Mouse (Mus musculus): ENCODE measurements around the gene Cpsf6. TPM values are rescaled to one million over a fixed set of nuclear protein-coding genes. Genes with fewer than 3 reads are reported as not detected.

Gene Cpsf6
- total RNA-seq, 2 experiments from 2014 or later = 107 to 114 TPM

DNA sequence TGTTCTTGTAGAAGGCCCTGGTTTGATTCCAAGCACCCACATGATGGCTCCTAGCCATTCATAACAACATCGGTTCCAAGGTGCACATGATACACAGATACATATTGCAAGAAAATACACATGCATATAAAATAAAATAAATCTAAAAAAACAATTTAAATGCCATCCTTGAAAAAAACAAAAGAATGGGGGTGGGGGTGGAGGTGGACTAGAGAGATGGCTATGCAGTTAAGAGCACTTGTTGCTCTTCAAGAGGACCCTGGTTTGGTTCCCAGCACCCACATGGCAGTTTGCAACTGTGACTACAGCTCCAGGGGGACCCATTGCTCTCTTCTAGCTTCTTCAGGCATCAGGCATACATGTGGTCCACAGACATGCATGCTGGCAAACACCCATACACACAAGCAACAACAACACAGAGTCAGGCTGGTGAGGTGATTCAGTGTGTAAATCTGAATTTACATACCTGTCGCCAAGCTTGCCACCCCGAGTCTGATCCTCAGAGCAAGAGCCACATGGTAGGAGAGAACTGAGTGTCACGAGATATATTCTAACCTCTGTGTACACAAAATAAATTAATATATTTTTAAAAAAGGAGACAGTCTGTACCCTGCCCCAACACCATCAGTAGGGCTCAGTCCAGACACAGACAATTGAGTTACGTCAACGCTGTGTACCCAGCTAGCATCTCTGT, 35.7 kb upstream of the Cpsf6 start:
- no peak for DNase-seq (ENCODE audit: low spot score in 2 of 2)

- no peak for DNase-seq (ENCODE audit: low spot score in 2 of 2)
Observed at GRCm38 (mm10) chr10:117414726-117415125, 34.9 kb upstream of the Cpsf6 start.

DNA sequence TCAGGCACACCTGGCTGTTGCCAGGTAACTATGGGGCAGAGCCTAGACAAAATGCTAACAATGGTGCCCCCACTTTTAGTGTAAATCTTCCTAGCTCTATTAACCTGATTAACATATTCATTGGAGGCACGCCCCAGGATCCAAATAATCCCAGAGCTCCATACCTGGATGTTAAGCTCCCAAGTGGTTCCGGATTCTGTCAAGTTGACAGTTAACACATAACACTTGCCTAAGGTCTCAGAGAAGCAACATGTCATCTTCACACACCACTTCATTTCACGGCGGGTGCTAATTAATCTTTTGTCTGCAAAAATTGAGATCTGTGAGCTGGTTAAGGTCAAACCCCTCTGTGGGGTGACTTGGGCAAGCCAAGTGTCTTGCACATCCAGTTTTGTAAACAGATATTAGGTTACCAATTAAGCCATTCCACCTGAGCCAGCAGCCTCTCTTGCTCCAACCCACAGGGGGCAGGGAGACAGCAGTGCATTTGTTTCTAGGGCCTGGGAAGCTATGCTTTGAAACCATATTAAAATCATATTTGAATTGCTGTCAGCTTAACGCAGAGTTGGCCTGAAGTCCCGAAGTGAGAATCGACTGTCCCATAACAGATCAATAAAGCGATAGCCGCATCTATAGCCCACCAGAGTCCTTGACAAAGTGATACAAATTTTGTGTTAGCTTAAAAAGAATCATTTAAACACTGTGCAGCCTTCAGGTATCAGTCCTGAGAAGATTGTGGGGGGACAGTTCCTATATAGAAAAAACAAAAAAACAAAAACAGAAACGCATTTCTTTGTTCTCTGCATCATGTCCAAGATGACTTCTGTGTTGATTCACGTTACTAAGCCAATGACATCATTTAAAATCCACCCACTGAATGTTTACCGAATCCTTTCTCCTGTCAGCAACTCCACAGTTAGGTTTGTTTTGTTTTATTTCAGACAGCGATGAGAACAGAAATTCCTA, 34.0 kb upstream of the Cpsf6 start:
- DNase-seq (ENCODE audit: low spot score in 2 of 2) = no peak

- DNase-seq (ENCODE audit: low spot score in 2 of 2) = no peak
Observed at GRCm38 (mm10) chr10:117412474-117413057, 32.8 kb upstream of the Cpsf6 start.

DNA sequence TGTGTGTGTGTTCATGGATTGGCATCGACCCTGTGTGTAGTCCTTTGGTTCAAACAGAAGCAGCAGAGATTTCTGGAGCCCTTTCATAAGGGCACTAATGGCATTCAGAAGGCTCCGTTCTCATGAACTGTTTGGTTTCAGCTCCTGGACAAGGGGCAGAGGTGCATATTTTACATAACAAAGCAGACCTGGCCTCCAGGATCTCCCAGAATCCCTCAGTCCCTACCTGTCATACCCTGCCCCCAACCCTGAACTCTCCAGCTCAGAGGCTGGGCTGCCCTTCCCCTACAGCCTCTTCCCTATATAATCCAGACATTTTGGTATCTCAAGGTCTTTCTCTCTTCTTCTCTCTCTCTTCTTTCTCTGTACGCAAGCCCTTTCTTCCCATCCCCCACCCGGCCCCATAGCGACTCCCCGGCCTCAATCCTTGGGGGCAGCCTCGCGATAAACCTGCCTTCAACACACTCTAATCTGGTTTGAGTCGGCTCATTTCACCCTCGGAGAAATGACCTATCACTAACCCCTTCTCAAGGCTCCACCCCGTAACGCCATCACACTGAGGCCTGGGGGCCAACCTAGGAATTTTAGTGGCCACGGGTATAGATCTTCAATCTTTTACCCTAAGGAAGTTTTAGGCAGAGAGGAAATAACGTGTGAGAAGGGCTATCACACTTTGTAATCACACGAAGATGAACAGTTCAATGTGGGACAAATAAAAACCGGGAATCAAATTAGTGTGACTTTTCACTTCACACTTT, 32.1 kb upstream of the Cpsf6 start:
- DNase-seq (ENCODE audit: low spot score in 2 of 2) = no peak

DNA sequence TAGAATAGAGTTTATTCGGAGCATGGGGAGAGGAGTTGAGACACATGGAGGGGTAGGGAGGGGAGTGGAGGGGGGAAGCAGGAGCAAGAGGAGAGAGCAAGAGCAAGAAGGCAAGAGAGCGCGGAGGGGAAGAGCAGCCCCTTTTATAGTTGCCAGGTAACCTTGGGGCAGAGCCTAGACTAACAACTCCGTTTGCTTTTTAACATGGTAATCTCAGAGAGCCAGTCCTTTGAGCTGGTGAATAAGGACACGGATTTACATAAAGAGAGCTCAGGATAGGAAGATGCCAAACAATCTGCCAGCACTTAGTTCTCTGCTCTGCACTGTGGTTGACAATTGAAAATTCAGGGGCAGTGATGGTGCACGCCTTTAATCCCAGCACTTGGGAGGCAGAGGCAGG, 31.3 kb upstream of the Cpsf6 start:
- no peak for DNase-seq (ENCODE audit: low spot score in 2 of 2)

GRCm38 (mm10) chr10:117410481-117411048, 30.8 kb upstream of the Cpsf6 start:
- DNase-seq (ENCODE audit: low spot score in 2 of 2) = no peak

DNA sequence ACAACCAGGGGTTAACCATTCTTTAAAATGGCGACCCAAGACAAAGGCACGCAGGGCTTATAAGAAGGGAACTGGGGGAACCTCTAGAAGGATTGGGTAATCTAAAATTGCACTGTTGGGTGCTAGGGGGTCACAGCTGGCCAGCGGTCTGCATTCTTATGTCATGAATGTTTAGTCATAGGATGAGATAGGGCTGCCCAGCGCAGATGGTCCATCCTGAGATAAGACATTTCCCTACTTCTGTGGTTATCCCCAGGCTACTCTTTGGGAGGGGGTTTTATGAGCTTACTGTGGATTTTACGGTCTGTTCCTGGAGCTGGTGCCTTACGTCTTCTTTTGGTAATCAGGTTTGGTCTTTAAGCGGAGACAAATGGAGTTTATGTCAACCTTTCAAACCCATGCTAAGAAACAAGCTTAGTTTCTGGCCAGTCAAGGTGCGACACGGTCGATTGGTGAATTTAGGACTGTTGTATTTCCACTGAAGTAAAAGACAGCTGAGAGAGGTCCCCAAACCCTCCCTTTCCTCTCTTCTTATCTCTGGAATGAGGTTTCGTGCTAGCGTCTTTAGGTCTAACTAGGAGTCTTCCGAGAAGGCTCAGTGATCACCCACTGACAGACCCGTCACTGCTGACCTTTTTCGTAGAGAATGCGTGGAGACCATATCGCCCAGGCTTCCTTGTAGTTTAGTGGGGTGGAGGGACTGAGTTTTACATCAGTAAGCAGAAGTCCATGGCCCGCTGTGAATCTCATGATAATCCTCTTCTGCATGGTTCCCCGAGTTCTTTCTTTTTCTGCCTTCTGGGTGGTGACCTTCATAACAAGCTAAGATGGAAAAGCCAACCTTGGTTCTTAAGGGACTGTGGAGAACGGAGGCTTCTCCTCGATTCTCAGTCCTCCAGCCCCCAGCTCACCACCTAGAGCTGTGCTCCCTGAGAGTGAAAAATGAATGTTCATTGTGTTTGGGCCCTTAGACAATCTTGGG, 29.8 kb upstream of the Cpsf6 start:
- DNase-seq (ENCODE audit: low spot score in 2 of 2) = no peak

DNA sequence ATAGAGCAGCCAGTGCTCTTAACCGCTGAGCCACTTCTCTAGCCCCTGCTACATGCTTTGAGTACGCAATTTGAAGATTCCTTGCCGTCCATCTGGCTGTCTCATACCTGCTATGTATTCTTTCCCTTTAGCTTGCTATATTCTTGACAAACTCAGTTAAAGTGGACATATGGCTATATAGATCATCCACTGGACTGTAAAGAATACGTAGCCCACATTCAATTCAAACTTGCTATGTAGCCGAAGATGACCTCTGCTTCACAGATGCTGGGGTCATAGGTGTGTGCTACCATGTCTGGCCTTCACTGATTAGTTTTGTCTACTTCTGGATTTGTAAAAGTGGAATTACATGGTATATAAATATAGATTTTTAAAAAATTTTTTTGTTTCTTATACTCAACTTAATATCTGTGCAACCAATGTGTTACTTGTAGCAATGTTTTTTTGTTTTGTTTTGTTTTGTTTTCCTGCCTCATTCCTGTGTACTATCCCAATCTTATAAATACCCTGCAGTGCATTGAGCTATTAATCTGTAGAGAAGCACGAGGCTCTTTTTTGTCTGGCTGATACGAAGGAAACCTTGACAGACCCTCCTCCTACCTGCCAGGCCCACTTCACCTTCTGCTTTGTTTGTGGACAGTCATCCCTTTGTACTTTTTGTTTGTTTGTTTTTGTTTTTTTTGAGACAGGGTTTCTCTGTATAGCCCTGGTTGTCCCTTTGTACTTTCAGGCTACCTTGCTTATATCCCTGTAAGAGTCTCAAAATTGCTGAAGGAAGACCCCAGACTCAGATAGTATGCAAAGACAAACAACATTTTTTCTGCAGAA, 28.9 kb upstream of the Cpsf6 start:
- no peak for DNase-seq (ENCODE audit: low spot score in 2 of 2)

GRCm38 (mm10) chr10:117407734-117408288, 28.0 kb upstream of the Cpsf6 start:
- DNase-seq (ENCODE audit: low spot score in 2 of 2) = no peak

GRCm38 (mm10) chr10:117406843-117407733, 27.3 kb upstream of the Cpsf6 start:
- DNase-seq (ENCODE audit: low spot score in 2 of 2) = no peak

DNA sequence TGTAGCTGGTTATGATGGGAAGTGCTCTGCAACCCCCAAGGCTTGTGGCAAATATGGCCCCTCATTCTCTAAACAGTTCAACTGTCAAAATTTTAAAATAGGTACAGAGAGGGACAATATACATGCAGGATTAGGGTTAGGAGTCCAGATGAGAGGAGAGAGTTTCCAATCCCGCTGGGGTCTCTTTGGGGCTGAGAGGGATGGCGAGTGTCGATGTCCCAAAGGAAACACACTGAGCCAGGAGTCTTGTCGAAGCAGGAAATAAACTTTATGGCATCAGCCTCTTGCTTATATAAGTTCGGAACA, 26.4 kb upstream of the Cpsf6 start:
- DNase-seq (ENCODE audit: low spot score in 2 of 2) = no peak

- no peak for DNase-seq (ENCODE audit: low spot score in 2 of 2)
Observed at GRCm38 (mm10) chr10:117405526-117406282, 25.9 kb upstream of the Cpsf6 start.

- no peak for DNase-seq (ENCODE audit: low spot score in 2 of 2)
Observed at GRCm38 (mm10) chr10:117404384-117404783, 24.6 kb upstream of the Cpsf6 start.

GRCm38 (mm10) chr10:117403344-117403953, 23.6 kb upstream of the Cpsf6 start:
- DNase-seq (ENCODE audit: low spot score in 2 of 2) = no peak

All from layer of hippocampus, postnatal 14 days (tissue).